Mouse (Mus musculus) heart, postnatal 14 days (tissue): Measurements from ENCODE around the gene Tshz2. TPM values are rescaled to one million over a fixed set of nuclear protein-coding genes. Genes with fewer than 3 reads are reported as not detected.
"Not testable (repeated sequence)": the region's sequence is repeated elsewhere in the genome, so short reads cannot be mapped to it uniquely, and the experiment has no call there.

Experiments used
- DNase-seq, 2 experiments: peaks; one replicate each; pipeline ENCODE4 v3.0.0; 2021 to 2022
- intact Hi-C: fragments of 180-260 bp; cut with DNase I; formaldehyde crosslinking; loops from one replicate; pipeline ENCODE4 v1.15.1; 2025
- total RNA-seq, 2 experiments: library from RNA; stranded (reverse); gene quantifications; 2 replicates each; pipeline ENCODE4 v1.2.3; 2021

Gene Tshz2
- total RNA-seq, 2 experiments from 2014 or later: 15.5 to 17.8 TPM

- intact Hi-C loops: loop anchor here (2.0 to 10.0 kb wide), 3 partner anchors 18 to 116 kb away; partner anchors contain the start of gene Tshz2
- peak; percentile 47 to 51 for DNase-seq
These were observed 118.0 kb downstream of the Tshz2 start for GRCm38 (mm10) chr2:169750574-169751491.

- DNase-seq: no peak
These were observed 119.3 kb downstream of the Tshz2 start for GRCm38 (mm10) chr2:169752126-169752525.

GRCm38 (mm10) chr2:169753432-169753831, 120.6 kb downstream of the Tshz2 start:
- intact Hi-C loops: loop anchor here (5.0 to 10.0 kb wide), 2 partner anchors 94 to 119 kb away; partner anchors contain the start of gene Tshz2
- no peak for DNase-seq

More at GRCm38 (mm10) chr2:169752126-169752525, 119.3 kb downstream of the Tshz2 start:
- intact Hi-C loops: loop anchor here (5.0 to 10.0 kb wide), 2 partner anchors 95 to 117 kb away; partner anchors contain the start of gene Tshz2

- no peak for DNase-seq
- intact Hi-C loops: loop anchor here (10.0 kb wide), 1 partner anchor 120 kb away; the partner anchor contains the start of gene Tshz2
These were observed 122.3 kb downstream of the Tshz2 start for GRCm38 (mm10) chr2:169755091-169755490.

- intact Hi-C loops: loop anchor here (10.0 kb wide), 1 partner anchor 123 kb away; the partner anchor contains the start of gene Tshz2
- DNase-seq: no peak
These were observed 125.3 kb downstream of the Tshz2 start for GRCm38 (mm10) chr2:169758120-169758519.

GRCm38 (mm10) chr2:169760117-169760516, 127.3 kb downstream of the Tshz2 start:
- DNase-seq: no peak
- intact Hi-C loops: no loop called here

GRCm38 (mm10) chr2:169761726-169762125, 128.9 kb downstream of the Tshz2 start:
- intact Hi-C loops: no loop called here
- DNase-seq: no peak

GRCm38 (mm10) chr2:169762301-169762700, 129.5 kb downstream of the Tshz2 start:
- intact Hi-C loops: no loop called here
- DNase-seq: no peak

GRCm38 (mm10) chr2:169763716-169764115, 130.9 kb downstream of the Tshz2 start:
- no peak for DNase-seq
- intact Hi-C loops: no loop called here

GRCm38 (mm10) chr2:169766247-169766646, 133.4 kb downstream of the Tshz2 start:
- intact Hi-C loops: no loop called here
- DNase-seq: no peak

GRCm38 (mm10) chr2:169767281-169767680, 134.5 kb downstream of the Tshz2 start:
- no peak for DNase-seq

GRCm38 (mm10) chr2:169775078-169775477, 142.3 kb downstream of the Tshz2 start:
- intact Hi-C loops: no loop called here
- DNase-seq: no peak

More at GRCm38 (mm10) chr2:169767281-169767680, 134.5 kb downstream of the Tshz2 start:
- intact Hi-C loops: no loop called here

- DNase-seq: peak; percentile 14 to 25
- intact Hi-C loops: no loop called here
These were observed 144.4 kb downstream of the Tshz2 start for GRCm38 (mm10) chr2:169777242-169777641.

GRCm38 (mm10) chr2:169777764-169778163, 145.0 kb downstream of the Tshz2 start:
- no peak for DNase-seq
- intact Hi-C loops: no loop called here

- DNase-seq: no peak
- intact Hi-C loops: no loop called here
These were observed 146.0 kb downstream of the Tshz2 start for GRCm38 (mm10) chr2:169778740-169779345.

- DNase-seq, intact Hi-C loops: not testable (repeated sequence)
These were observed 148.9 kb downstream of the Tshz2 start for GRCm38 (mm10) chr2:169781671-169782070.

GRCm38 (mm10) chr2:169782874-169783680, 150.3 kb downstream of the Tshz2 start:
- no peak for DNase-seq

GRCm38 (mm10) chr2:169783681-169784033, 150.8 kb downstream of the Tshz2 start:
- intact Hi-C loops: no loop called here
- no peak for DNase-seq

More at GRCm38 (mm10) chr2:169782874-169783680, 150.3 kb downstream of the Tshz2 start:
- intact Hi-C loops: no loop called here

- intact Hi-C loops: no loop called here
- no peak for DNase-seq
These were observed 154.6 kb downstream of the Tshz2 start for GRCm38 (mm10) chr2:169787381-169787780.

GRCm38 (mm10) chr2:169787906-169788305, 155.1 kb downstream of the Tshz2 start:
- intact Hi-C loops: no loop called here
- DNase-seq: no peak
